Mouse (Mus musculus): ENCODE data around the gene Arhgap24. TPM values are rescaled to one million over a fixed set of nuclear protein-coding genes. Genes with fewer than 3 reads are reported as not detected.

Gene Arhgap24
- polyA plus RNA-seq, 1 experiment from 2014 or later = 6.7 TPM

DNA sequence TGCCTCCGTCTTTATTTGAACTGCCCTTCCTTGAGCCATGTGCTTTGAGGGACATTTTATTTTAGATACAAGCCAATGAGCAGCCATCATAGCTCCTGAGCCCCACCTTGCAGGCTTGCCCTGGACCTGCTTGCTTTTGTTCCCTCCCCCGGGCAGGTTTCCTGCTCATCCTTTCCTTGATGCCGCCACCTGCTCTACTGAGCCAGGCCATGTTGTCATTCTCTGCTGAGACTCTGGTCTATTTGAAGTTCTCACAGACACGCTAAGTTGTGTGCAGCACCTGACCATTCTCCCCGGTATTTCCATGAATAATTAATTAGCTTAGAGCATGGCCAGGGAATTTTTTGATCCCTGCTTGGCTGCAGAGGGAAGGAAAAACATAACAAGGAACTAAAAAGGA is 297.1 kb downstream of the Arhgap24 start:
- Histone ChIP-seq H3K4me2 (replicated peaks; ENCODE audit: low read depth, low read length) (no peak overlapping the region), H3K36me3 (ENCODE audit: control insufficient read depth, insufficient read depth, low read length) (no peaks in the 10 kb centered on the region), H3K9ac (ENCODE audit: low read depth, low read length) (no peak overlapping the region), H3K4me1 (replicated peaks; ENCODE audit: control insufficient read depth, insufficient read depth, low read length) (no peaks in the 10 kb centered on the region), H3K4me3 (ENCODE audit: low read depth, low read length) (no peak overlapping the region), H3K9me3 (ENCODE audit: control insufficient read depth, low read length) (no peaks in the 10 kb centered on the region), H3K27ac (ENCODE audit: low read depth, low read length) (no peak overlapping the region), H3K27me3 (ENCODE audit: control insufficient read depth, insufficient read depth, low read length) (no peaks in the 10 kb centered on the region)
- ATAC-seq (ENCODE audit: low FRiP score) (no peak), DNase-seq (ENCODE audit: low spot score) (no peak)
- 72% methylated on average over 5 of the region's 5 CpGs for WGBS

DNA sequence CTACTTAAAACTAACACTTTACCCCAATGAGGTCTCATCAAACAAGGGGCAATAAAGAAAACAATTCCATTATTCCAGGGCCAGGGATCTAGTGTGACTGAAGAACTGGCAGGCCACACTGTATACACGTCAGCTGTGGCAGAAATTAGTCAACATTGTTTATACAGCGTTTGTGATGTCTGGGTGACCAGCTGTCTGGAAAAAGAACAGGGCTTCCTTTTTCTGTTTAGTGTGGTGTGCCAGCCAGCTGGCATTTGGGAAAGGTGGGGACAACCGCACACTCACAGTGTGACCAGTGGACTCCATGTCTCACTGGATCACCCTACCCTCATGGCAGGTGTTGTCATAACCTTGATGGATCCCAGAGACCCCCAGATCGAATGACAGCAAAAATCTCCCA is 302.4 kb downstream of the Arhgap24 start:
- Histone ChIP-seq H3K4me2 (replicated peaks; ENCODE audit: low read depth, low read length) (no peak overlapping the region), H3K27ac (ENCODE audit: low read depth, low read length) (no peak overlapping the region), H3K27me3 (ENCODE audit: control insufficient read depth, insufficient read depth, low read length) (no peaks in the 10 kb centered on the region), H3K9ac (ENCODE audit: low read depth, low read length) (no peak overlapping the region), H3K36me3 (ENCODE audit: control insufficient read depth, insufficient read depth, low read length) (no peaks in the 10 kb centered on the region), H3K4me1 (replicated peaks; ENCODE audit: control insufficient read depth, insufficient read depth, low read length) (no peaks in the 10 kb centered on the region), H3K9me3 (ENCODE audit: control insufficient read depth, low read length) (no peaks in the 10 kb centered on the region), H3K4me3 (ENCODE audit: low read depth, low read length) (no peak overlapping the region)
- DNase-seq (ENCODE audit: low spot score) (no peak), ATAC-seq (ENCODE audit: low FRiP score) (no peak)
- 64% methylated on average over 4 of the region's 4 CpGs for WGBS

DNA sequence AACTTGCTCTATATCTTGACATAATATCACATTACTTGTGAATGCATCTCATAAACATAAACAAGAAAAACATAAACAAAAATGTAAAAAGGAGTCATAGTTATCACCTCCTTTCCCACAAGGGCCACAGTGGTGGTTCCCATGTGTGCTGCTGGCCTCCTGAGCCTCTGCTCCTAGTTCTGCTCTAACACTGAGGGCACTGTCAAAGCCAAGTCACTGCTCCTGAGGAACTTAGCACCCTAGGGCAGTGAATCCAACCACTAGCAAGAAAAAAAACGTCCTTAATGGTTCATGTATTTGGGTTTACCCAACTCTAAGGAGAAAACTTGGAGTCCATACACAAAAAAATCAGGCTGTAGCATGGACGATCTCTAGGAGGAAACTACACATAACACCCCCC is 304.9 kb downstream of the Arhgap24 start:
- DNase-seq (ENCODE audit: low spot score) (no peak), ATAC-seq (ENCODE audit: low FRiP score) (no peak)
- H3K9me3 ChIP-seq (ENCODE audit: control insufficient read depth, low read length) = no peaks in the 10 kb centered on the region
- no peaks in the 10 kb centered on the region for H3K27me3 ChIP-seq (ENCODE audit: control insufficient read depth, insufficient read depth, low read length)
- H3K36me3 ChIP-seq (ENCODE audit: control insufficient read depth, insufficient read depth, low read length) = no peaks in the 10 kb centered on the region
- no peak overlapping the region for H3K27ac ChIP-seq (ENCODE audit: low read depth, low read length)
- no peak overlapping the region for H3K4me2 ChIP-seq (replicated peaks; ENCODE audit: low read depth, low read length)
- H3K4me1 ChIP-seq (replicated peaks; ENCODE audit: control insufficient read depth, insufficient read depth, low read length) = no peaks in the 10 kb centered on the region
- no peak overlapping the region for H3K4me3 ChIP-seq (ENCODE audit: low read depth, low read length)
- 77% methylated on average over 2 of the region's 2 CpGs for WGBS
- H3K9ac ChIP-seq (ENCODE audit: low read depth, low read length) = no peak overlapping the region

GRCm38 (mm10) chr5:102788437-102788836 is 307.2 kb downstream of the Arhgap24 start:
- WGBS = 88% methylated on average over 3 of the region's 3 CpGs
- Histone ChIP-seq H3K27ac (ENCODE audit: low read depth, low read length) (no peak overlapping the region), H3K9me3 (ENCODE audit: control insufficient read depth, low read length) (no peaks in the 10 kb centered on the region), H3K27me3 (ENCODE audit: control insufficient read depth, insufficient read depth, low read length) (no peaks in the 10 kb centered on the region), H3K4me3 (ENCODE audit: low read depth, low read length) (no peak overlapping the region), H3K36me3 (ENCODE audit: control insufficient read depth, insufficient read depth, low read length) (no peaks in the 10 kb centered on the region), H3K4me1 (replicated peaks; ENCODE audit: control insufficient read depth, insufficient read depth, low read length) (no peaks in the 10 kb centered on the region), H3K4me2 (replicated peaks; ENCODE audit: low read depth, low read length) (no peak overlapping the region), H3K9ac (ENCODE audit: low read depth, low read length) (no peak overlapping the region)
- DNase-seq (ENCODE audit: low spot score) (no peak), ATAC-seq (ENCODE audit: low FRiP score) (no peak)

DNA sequence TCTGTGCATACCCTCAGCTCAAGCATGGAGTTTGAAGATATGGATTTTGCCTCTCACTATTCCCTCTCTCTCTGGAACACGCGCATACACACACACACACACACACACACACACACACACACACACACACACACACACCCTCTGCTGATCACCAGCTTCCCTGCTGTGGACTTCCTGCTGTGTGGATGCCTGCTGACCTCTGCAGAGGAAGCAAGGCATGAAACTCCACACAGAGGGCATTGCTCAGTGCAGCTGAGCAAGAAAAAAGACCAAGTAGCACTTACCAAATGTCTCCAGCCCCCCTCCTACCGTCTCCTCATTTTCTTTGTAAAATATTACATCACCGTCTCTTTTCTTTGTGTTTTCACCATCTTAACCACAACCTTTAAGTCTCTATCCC is 310.1 kb downstream of the Arhgap24 start:
- WGBS = 28% methylated on average over 2 of the region's 4 CpGs
- H3K4me3 ChIP-seq (ENCODE audit: low read depth, low read length) = no peak overlapping the region

GRCm38 (mm10) chr5:102793536-102793935 is 312.3 kb downstream of the Arhgap24 start:
- DNase-seq (ENCODE audit: low spot score) = no peak
- no peaks in the 10 kb centered on the region for H3K27me3 ChIP-seq (ENCODE audit: control insufficient read depth, insufficient read depth, low read length)
- no peak overlapping the region for H3K9ac ChIP-seq (ENCODE audit: low read depth, low read length)
- 85% methylated on average over 11 of the region's 11 CpGs for WGBS
- H3K27ac ChIP-seq (ENCODE audit: low read depth, low read length) = no peak overlapping the region
- H3K4me1 ChIP-seq (replicated peaks; ENCODE audit: control insufficient read depth, insufficient read depth, low read length) = no peaks in the 10 kb centered on the region
- H3K4me3 ChIP-seq (ENCODE audit: low read depth, low read length) = no peak overlapping the region
- H3K36me3 ChIP-seq (ENCODE audit: control insufficient read depth, insufficient read depth, low read length) = no peaks in the 10 kb centered on the region
- no peak for ATAC-seq (ENCODE audit: low FRiP score)
- no peaks in the 10 kb centered on the region for H3K9me3 ChIP-seq (ENCODE audit: control insufficient read depth, low read length)
- H3K4me2 ChIP-seq (replicated peaks; ENCODE audit: low read depth, low read length) = no peak overlapping the region

More for the DNA sequence above, 310.1 kb downstream of the Arhgap24 start:
- H3K9ac ChIP-seq (ENCODE audit: low read depth, low read length) = no peak overlapping the region
- no peaks in the 10 kb centered on the region for H3K36me3 ChIP-seq (ENCODE audit: control insufficient read depth, insufficient read depth, low read length)
- DNase-seq (ENCODE audit: low spot score) (no peak), ATAC-seq (ENCODE audit: low FRiP score) (no peak)
- H3K27me3 ChIP-seq (ENCODE audit: control insufficient read depth, insufficient read depth, low read length) = no peaks in the 10 kb centered on the region
- no peaks in the 10 kb centered on the region for H3K4me1 ChIP-seq (replicated peaks; ENCODE audit: control insufficient read depth, insufficient read depth, low read length)
- no peak overlapping the region for H3K27ac ChIP-seq (ENCODE audit: low read depth, low read length)
- no peak overlapping the region for H3K4me2 ChIP-seq (replicated peaks; ENCODE audit: low read depth, low read length)
- H3K9me3 ChIP-seq (ENCODE audit: control insufficient read depth, low read length) = no peaks in the 10 kb centered on the region

DNA sequence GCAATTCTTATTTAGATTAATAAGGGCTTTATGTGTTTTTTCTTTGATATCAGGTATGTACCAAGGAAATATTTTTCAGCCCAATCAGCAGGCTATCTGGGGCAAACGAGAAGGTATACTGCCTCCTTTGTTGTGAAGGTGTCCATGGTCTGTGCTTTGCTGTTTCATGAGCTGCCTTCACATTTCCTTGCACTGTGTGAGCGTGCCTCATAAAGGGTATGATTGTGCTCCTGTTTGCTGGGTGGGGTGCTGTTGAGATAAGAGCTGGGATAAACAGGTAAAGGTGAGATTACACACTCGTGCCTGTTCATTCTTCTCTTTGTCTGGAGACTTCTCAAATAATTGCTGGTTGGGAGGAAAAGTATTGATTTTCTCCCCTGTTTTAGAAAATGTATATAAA is 320.3 kb downstream of the Arhgap24 start:
- Histone ChIP-seq H3K9ac (ENCODE audit: low read depth, low read length) (no peak overlapping the region), H3K4me1 (replicated peaks; ENCODE audit: control insufficient read depth, insufficient read depth, low read length) (no peaks in the 10 kb centered on the region), H3K27me3 (ENCODE audit: control insufficient read depth, insufficient read depth, low read length) (no peaks in the 10 kb centered on the region), H3K4me3 (ENCODE audit: low read depth, low read length) (no peak overlapping the region), H3K36me3 (ENCODE audit: control insufficient read depth, insufficient read depth, low read length) (no peaks in the 10 kb centered on the region), H3K9me3 (ENCODE audit: control insufficient read depth, low read length) (no peaks in the 10 kb centered on the region), H3K27ac (ENCODE audit: low read depth, low read length) (no peak overlapping the region), H3K4me2 (replicated peaks; ENCODE audit: low read depth, low read length) (no peak overlapping the region)
- 86% methylated on average over 3 of the region's 3 CpGs for WGBS
- no peak for DNase-seq (ENCODE audit: low spot score)
- no peak for ATAC-seq (ENCODE audit: low FRiP score)

GRCm38 (mm10) chr5:102802833-102803232 is 321.6 kb downstream of the Arhgap24 start:
- H3K9me3 ChIP-seq (ENCODE audit: control insufficient read depth, low read length) = no peaks in the 10 kb centered on the region
- no peaks in the 10 kb centered on the region for H3K4me1 ChIP-seq (replicated peaks; ENCODE audit: control insufficient read depth, insufficient read depth, low read length)
- DNase-seq (ENCODE audit: low spot score) = no peak
- H3K9ac ChIP-seq (ENCODE audit: low read depth, low read length) = no peak overlapping the region
- H3K36me3 ChIP-seq (ENCODE audit: control insufficient read depth, insufficient read depth, low read length) = no peaks in the 10 kb centered on the region
- ATAC-seq (ENCODE audit: low FRiP score) = no peak
- no peak overlapping the region for H3K4me2 ChIP-seq (replicated peaks; ENCODE audit: low read depth, low read length)
- no peaks in the 10 kb centered on the region for H3K27me3 ChIP-seq (ENCODE audit: control insufficient read depth, insufficient read depth, low read length)
- H3K4me3 ChIP-seq (ENCODE audit: low read depth, low read length) = no peak overlapping the region
- H3K27ac ChIP-seq (ENCODE audit: low read depth, low read length) = no peak overlapping the region
- 91% methylated on average over 6 of the region's 6 CpGs for WGBS

DNA sequence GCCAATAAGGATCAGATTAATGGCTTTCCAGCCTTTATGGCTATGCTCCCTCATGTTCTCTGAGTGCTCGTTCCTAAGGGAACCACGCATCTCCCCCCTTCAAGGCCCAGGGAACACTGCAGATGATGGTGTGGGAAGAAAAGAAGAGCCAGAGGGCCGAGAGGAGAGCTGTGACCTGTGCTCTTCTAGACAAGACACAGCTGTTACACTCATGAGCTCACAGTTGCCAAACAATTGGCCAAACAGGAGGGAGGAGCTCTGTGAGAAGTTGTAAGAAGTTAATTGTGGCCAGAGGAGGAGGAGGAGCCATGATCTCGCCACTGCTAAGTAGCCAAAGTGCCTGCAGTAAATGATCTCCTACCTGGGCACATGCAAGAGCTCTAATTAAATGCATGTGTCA is 322.5 kb downstream of the Arhgap24 start:
- Histone ChIP-seq H3K4me3 (ENCODE audit: low read depth, low read length) (no peak overlapping the region), H3K27ac (ENCODE audit: low read depth, low read length) (no peak overlapping the region), H3K4me1 (replicated peaks; ENCODE audit: control insufficient read depth, insufficient read depth, low read length) (no peaks in the 10 kb centered on the region), H3K9me3 (ENCODE audit: control insufficient read depth, low read length) (no peaks in the 10 kb centered on the region), H3K4me2 (replicated peaks; ENCODE audit: low read depth, low read length) (no peak overlapping the region), H3K9ac (ENCODE audit: low read depth, low read length) (no peak overlapping the region), H3K36me3 (ENCODE audit: control insufficient read depth, insufficient read depth, low read length) (no peaks in the 10 kb centered on the region), H3K27me3 (ENCODE audit: control insufficient read depth, insufficient read depth, low read length) (no peaks in the 10 kb centered on the region)
- no peak for DNase-seq (ENCODE audit: low spot score)
- 40% methylated on average over 4 of the region's 4 CpGs for WGBS
- no peak for ATAC-seq (ENCODE audit: low FRiP score)
